Mouse (Mus musculus): ENCODE results near the gene Trmt11. TPM values are rescaled to one million over a fixed set of nuclear protein-coding genes. Genes with fewer than 3 reads are reported as not detected.
A peak's percentile ranks its signal among the peaks of the same experiment; 100 is the strongest.
"Not testable (repeated sequence)": the region's sequence is repeated elsewhere in the genome, so short reads cannot be mapped to it uniquely, and the experiment has no call there.

The Trmt11 gene
- polyA plus RNA-seq, 1 experiment from 2014 or later, result 12.8 TPM

DNA sequence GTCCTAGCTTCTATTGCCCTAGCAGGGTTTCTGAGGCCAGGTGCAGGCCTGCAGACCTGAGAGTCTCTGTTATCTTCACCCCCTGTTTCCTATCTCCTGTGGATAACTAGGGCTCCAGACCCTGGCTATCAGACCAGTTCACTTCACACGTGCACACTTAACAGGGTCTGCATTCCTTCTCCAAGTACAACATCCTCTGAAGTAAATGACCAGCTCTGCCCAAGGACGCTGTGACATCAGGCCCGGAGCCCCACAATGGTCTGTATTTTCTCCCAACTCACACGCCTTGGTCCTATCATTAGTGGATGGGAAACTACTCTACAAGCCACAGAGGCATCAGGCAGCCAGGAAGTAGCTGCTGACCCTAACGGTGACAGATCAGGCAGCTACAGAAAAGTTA, 81.4 kb downstream of the Trmt11 start:
- H3K9me3 ChIP-seq (ENCODE audit: control insufficient read depth), result no peaks in the 10 kb centered on the region
- H3K4me2 ChIP-seq (replicated peaks; ENCODE audit: low read depth), result no peak overlapping the region
- H3K9ac ChIP-seq (ENCODE audit: low read depth, low read length), result no peak overlapping the region
- no peaks in the 10 kb centered on the region for H3K27me3 ChIP-seq (replicated peaks; ENCODE audit: control insufficient read depth, insufficient read depth, low read length)
- WGBS, result 76% methylated on average over 5 of the region's 5 CpGs
- no peak overlapping the region for H3K4me3 ChIP-seq (ENCODE audit: low read depth, low read length)
- no peaks in the 10 kb centered on the region for H3K36me3 ChIP-seq (ENCODE audit: control insufficient read depth, insufficient read depth)
- ATAC-seq, result no peak
- TF ChIP-seq CTCF (IDR thresholded peaks at IDR 0.05; ENCODE audit: low read depth), result no peak
- no peak overlapping the region for H3K27ac ChIP-seq (ENCODE audit: low read depth, low read length)
- no peaks in the 10 kb centered on the region for H3K4me1 ChIP-seq (replicated peaks; ENCODE audit: control insufficient read depth, insufficient read depth, low read length)

DNA sequence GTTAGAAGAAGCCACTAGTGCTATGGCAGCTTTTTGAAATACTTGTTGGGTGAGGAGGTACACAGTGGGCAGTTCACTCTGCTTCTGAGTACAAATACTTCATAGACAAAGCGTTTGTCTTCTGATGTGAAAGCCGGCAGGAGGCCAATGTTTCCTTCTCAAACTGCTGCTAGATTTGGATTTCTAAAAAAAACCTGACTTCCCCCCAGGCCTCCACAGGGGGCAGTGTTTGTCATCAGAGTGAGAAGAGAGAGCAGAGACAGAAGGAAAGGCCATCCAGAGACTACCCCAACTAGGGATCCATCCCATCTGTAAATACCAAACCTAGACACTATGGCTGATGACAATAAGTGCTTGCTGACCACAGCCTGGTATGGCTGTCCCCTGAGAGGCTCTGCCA, 83.3 kb downstream of the Trmt11 start:
- Histone ChIP-seq H3K4me2 (replicated peaks; ENCODE audit: low read depth) (no peak overlapping the region), H3K4me1 (replicated peaks; ENCODE audit: control insufficient read depth, insufficient read depth, low read length) (no peaks in the 10 kb centered on the region), H3K36me3 (ENCODE audit: control insufficient read depth, insufficient read depth) (no peaks in the 10 kb centered on the region), H3K27ac (ENCODE audit: low read depth, low read length) (no peak overlapping the region), H3K27me3 (replicated peaks; ENCODE audit: control insufficient read depth, insufficient read depth, low read length) (no peaks in the 10 kb centered on the region), H3K9me3 (ENCODE audit: control insufficient read depth) (no peaks in the 10 kb centered on the region), H3K4me3 (ENCODE audit: low read depth, low read length) (no peak overlapping the region), H3K9ac (ENCODE audit: low read depth, low read length) (no peak overlapping the region)
- ATAC-seq, result no peak
- TF ChIP-seq CTCF (IDR thresholded peaks at IDR 0.05; ENCODE audit: low read depth), result peak; percentile 25; the same call in 1 of the 2 replicates
- 51% methylated on average over 2 of the region's 2 CpGs for WGBS

DNA sequence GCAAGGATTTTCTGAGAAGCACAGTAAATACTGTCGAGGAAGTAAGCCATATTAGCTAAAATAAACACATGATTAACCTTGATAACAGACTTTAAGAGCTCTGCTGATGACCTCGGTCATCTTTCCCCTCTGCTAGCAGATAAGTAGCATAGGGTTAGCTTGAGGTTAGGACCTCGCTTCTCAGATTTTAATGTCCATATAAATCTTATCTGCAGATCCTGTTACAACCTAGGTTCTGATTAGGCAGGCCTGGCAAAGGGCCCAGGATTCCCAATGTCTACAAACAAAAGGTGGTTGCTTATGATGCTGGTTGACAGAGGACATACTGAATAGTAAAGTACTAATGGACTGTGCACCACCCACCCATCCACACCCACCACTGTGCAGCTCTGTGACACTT, 83.8 kb downstream of the Trmt11 start:
- TF ChIP-seq CTCF (IDR thresholded peaks at IDR 0.05; ENCODE audit: low read depth), result no peak
- no peaks in the 10 kb centered on the region for H3K27me3 ChIP-seq (replicated peaks; ENCODE audit: control insufficient read depth, insufficient read depth, low read length)
- H3K4me3 ChIP-seq (ENCODE audit: low read depth, low read length), result no peak overlapping the region
- H3K4me2 ChIP-seq (replicated peaks; ENCODE audit: low read depth), result no peak overlapping the region
- H3K4me1 ChIP-seq (replicated peaks; ENCODE audit: control insufficient read depth, insufficient read depth, low read length), result no peaks in the 10 kb centered on the region
- no peak overlapping the region for H3K27ac ChIP-seq (ENCODE audit: low read depth, low read length)
- ATAC-seq, result no peak
- no peak overlapping the region for H3K9ac ChIP-seq (ENCODE audit: low read depth, low read length)
- 19% methylated on average over 3 of the region's 3 CpGs for WGBS
- no peaks in the 10 kb centered on the region for H3K36me3 ChIP-seq (ENCODE audit: control insufficient read depth, insufficient read depth)
- H3K9me3 ChIP-seq (ENCODE audit: control insufficient read depth), result no peaks in the 10 kb centered on the region

DNA sequence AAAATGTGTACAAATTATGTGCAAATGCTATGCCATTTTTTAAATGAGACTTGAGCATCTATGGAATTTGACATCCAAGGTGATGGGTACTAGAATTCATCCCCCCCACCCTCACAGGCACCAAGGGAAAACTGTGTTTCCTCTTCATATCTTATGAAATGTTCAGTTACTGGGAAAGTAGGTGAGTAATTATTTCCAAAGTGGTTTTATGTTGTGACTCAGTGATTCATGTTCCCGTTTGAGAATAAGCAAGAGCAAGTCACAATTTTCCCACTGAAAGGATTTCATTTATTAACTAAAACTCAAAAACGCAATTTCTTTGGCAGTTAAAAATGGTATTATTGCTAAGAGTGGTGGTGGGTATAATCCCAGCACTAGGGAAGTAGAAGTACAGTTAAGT, 95.8 kb downstream of the Trmt11 start:
- no peak for TF ChIP-seq CTCF (IDR thresholded peaks at IDR 0.05; ENCODE audit: low read depth)
- ATAC-seq, result no peak
- H3K4me2 ChIP-seq (replicated peaks; ENCODE audit: low read depth), result no peak overlapping the region
- no peaks in the 10 kb centered on the region for H3K36me3 ChIP-seq (ENCODE audit: control insufficient read depth, insufficient read depth)
- no peak overlapping the region for H3K27ac ChIP-seq (ENCODE audit: low read depth, low read length)
- WGBS, result 73% methylated on average over 2 of the region's 2 CpGs
- no peaks in the 10 kb centered on the region for H3K9me3 ChIP-seq (ENCODE audit: control insufficient read depth)
- H3K4me1 ChIP-seq (replicated peaks; ENCODE audit: control insufficient read depth, insufficient read depth, low read length), result no peaks in the 10 kb centered on the region
- H3K9ac ChIP-seq (ENCODE audit: low read depth, low read length), result no peak overlapping the region
- no peak overlapping the region for H3K4me3 ChIP-seq (ENCODE audit: low read depth, low read length)
- no peaks in the 10 kb centered on the region for H3K27me3 ChIP-seq (replicated peaks; ENCODE audit: control insufficient read depth, insufficient read depth, low read length)

DNA sequence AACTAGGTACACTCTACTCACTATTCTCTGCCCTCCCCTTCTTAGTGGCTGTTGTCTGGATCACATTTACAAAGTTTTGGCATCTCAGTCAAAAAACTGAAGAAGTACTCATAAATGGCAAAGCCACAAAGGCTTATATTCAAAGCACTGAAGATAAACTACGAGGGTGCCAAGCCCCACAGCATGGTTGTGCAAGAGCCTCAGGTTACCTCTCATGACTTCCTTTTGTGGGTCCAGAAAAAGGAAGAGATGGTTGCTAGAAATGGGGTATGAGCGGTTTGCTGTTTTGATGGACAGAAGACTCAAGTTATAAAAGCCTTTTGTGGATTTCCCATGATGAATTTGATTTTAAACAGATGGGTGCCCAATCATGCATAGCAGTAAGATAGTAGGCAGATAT, 97.4 kb downstream of the Trmt11 start:
- Histone ChIP-seq H3K4me2 (replicated peaks; ENCODE audit: low read depth) (no peak overlapping the region), H3K4me1 (replicated peaks; ENCODE audit: control insufficient read depth, insufficient read depth, low read length) (no peaks in the 10 kb centered on the region), H3K9me3 (ENCODE audit: control insufficient read depth) (no peaks in the 10 kb centered on the region), H3K4me3 (ENCODE audit: low read depth, low read length) (no peak overlapping the region), H3K9ac (ENCODE audit: low read depth, low read length) (no peak overlapping the region), H3K27me3 (replicated peaks; ENCODE audit: control insufficient read depth, insufficient read depth, low read length) (no peaks in the 10 kb centered on the region), H3K36me3 (ENCODE audit: control insufficient read depth, insufficient read depth) (no peaks in the 10 kb centered on the region), H3K27ac (ENCODE audit: low read depth, low read length) (no peak overlapping the region)
- no peak for TF ChIP-seq CTCF (IDR thresholded peaks at IDR 0.05; ENCODE audit: low read depth)
- 77% methylated on average over 2 of the region's 2 CpGs for WGBS
- no peak for ATAC-seq

DNA sequence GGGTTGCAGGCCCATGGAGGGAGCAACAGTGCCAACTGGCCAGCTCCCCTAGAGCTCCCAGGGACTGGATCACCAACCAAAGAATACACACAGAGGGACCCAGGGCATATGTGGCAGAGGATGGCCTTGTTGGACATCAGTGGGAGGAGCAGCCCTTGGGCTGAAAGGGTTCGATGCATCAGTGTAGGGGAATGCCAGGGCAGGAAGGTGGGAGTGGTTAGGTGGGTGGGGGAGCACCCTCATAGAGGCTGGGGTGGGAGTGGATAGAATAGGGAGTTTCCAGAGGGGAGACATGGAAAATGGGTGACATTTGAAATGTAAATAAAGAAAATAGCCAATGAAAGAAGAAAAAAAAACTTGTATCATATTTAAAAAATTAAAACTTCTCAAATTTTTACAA, 97.8 kb downstream of the Trmt11 start:
- Histone ChIP-seq H3K4me2 (replicated peaks; ENCODE audit: low read depth) (no peak overlapping the region), H3K9me3 (ENCODE audit: control insufficient read depth) (no peaks in the 10 kb centered on the region), H3K36me3 (ENCODE audit: control insufficient read depth, insufficient read depth) (no peaks in the 10 kb centered on the region), H3K27ac (ENCODE audit: low read depth, low read length) (no peak overlapping the region), H3K4me1 (replicated peaks; ENCODE audit: control insufficient read depth, insufficient read depth, low read length) (no peaks in the 10 kb centered on the region), H3K9ac (ENCODE audit: low read depth, low read length) (no peak overlapping the region), H3K27me3 (replicated peaks; ENCODE audit: control insufficient read depth, insufficient read depth, low read length) (no peaks in the 10 kb centered on the region), H3K4me3 (ENCODE audit: low read depth, low read length) (no peak overlapping the region)
- ATAC-seq, result no peak
- WGBS, result 63% methylated on average over 1 of the region's 1 CpGs
- TF ChIP-seq CTCF (IDR thresholded peaks at IDR 0.05; ENCODE audit: low read depth), result no peak

DNA sequence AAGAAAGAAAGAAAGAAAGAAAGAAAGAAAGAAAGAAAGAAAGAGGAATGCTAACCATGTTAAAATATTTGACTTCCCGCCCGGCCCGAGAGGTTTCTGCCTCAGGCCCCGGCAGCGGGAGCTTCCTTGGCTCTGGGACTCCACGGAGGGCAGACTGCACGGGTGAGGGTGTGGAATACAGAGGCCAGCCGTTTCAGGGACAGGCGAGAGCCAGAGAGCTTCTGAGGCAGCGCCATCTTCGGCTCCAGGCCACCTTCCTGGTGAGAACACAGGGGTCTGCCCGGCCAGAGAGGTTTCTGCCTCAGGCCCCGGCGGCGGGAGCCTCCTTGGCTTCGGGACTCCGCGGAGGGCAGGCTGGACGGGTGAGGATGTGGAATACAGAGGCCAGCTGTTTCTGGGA, 102.3 kb downstream of the Trmt11 start:
- H3K4me3 ChIP-seq (ENCODE audit: low read depth, low read length); H3K27me3 ChIP-seq (replicated peaks; ENCODE audit: control insufficient read depth, insufficient read depth, low read length); H3K4me2 ChIP-seq (replicated peaks; ENCODE audit: low read depth); H3K36me3 ChIP-seq (ENCODE audit: control insufficient read depth, insufficient read depth); H3K9me3 ChIP-seq (ENCODE audit: control insufficient read depth); H3K4me1 ChIP-seq (replicated peaks; ENCODE audit: control insufficient read depth, insufficient read depth, low read length); H3K9ac ChIP-seq (ENCODE audit: low read depth, low read length); H3K27ac ChIP-seq (ENCODE audit: low read depth, low read length); ATAC-seq: not testable (repeated sequence)
- WGBS, result 77% methylated on average over 19 of the region's 19 CpGs

Other genes starting within 250 kb of the Trmt11 start
- gene Hint3, start 28.9 kb upstream of the Trmt11 start, polyA plus RNA-seq (2015; fragmentation: Nextera tagmentation; extraction: Ambion mirVana), result 124 and 127 TPM in 2 replicates
- 10.4 and 13.1 TPM in 2 replicates for gene Ncoa7, start 202.6 kb upstream of the Trmt11 start, polyA plus RNA-seq (2015; fragmentation: Nextera tagmentation; extraction: Ambion mirVana)
- gene Hey2, start 242.1 kb upstream of the Trmt11 start, polyA plus RNA-seq (2015; fragmentation: Nextera tagmentation; extraction: Ambion mirVana), result 1.2 and 1.9 TPM in 2 replicates